Mouse (Mus musculus) embryonic facial prominence, embryonic 10.5 days (tissue): Measurements from ENCODE around the gene Poln. TPM values are rescaled to one million over a fixed set of nuclear protein-coding genes. Genes with fewer than 3 reads are reported as not detected.

ENCODE experiments used
- DNase-seq: peaks from one replicate; pipeline ENCODE4 v3.0.0-alpha.2; 2017; ENCODE audit warnings: low spot score
- H3K27ac ChIP-seq: fragments of 300-500 bp; sonication (generic); replicated peaks from 2 replicates; pipeline ENCODE4 v1.5.1; 2016; ENCODE audit warnings: mild to moderate bottlenecking
- H3K27me3 ChIP-seq: fragments of 300-500 bp; sonication (generic); replicated peaks from 2 replicates; pipeline ENCODE4 v1.6.1; 2016; ENCODE audit warnings: low read depth, mild to moderate bottlenecking; ENCODE audit not compliant: poor library complexity, severe bottlenecking
- H3K36me3 ChIP-seq: fragments of 300-500 bp; sonication (generic); replicated peaks from 2 replicates; pipeline ENCODE4 v1.6.1; 2016; ENCODE audit warnings: mild to moderate bottlenecking, moderate library complexity
- H3K4me1 ChIP-seq: fragments of 300-500 bp; sonication (generic); 2 replicates; pipeline ENCODE4 v1.6.1; 2016
- H3K4me3 ChIP-seq: fragments of 300-500 bp; sonication (generic); 2 replicates; pipeline ENCODE4 v1.5.1; 2016; ENCODE audit warnings: mild to moderate bottlenecking, moderate library complexity
- H3K9me3 ChIP-seq: fragments of 300-500 bp; sonication (generic); 2 replicates; pipeline ENCODE4 v1.6.1; 2016; ENCODE audit warnings: mild to moderate bottlenecking
- WGBS: fragments of 180-500 bp; shearing (Covaris S2); methylation state at CpG from one replicate; pipeline ENCODE4 v1.1.7; 2016; 5-methylcytosine and 5-hydroxymethylcytosine counted together
- polyA plus RNA-seq: library from polyadenylated mRNA; unstranded; fragments of >200 nt; fragmentation: Nextera tagmentation; extraction: Ambion mirVana; gene quantifications from 2 replicates; pipeline ENCODE4 v1.2.1, GENCODE M21; 2016

The Poln gene
- polyA plus RNA-seq, 1 experiment from 2014 or later = 0.69 TPM

GRCm38 (mm10) chr5:33997051-33997741 is 172.1 kb downstream of the Poln start:
- peaks cover 35% of the 10 kb centered on the region for H3K4me1 ChIP-seq
- H3K36me3 ChIP-seq = peaks cover 13% of the 10 kb centered on the region; the same call in 1 of the 2 replicates
- 1% methylated on average over 80 of the region's 80 CpGs for WGBS
- H3K27me3 ChIP-seq = peaks cover 82% of the 10 kb centered on the region
- H3K4me3 ChIP-seq = peak overlapping the region; percentile 72
- H3K9me3 ChIP-seq = no peaks in the 10 kb centered on the region
- peak overlapping the region; percentile 84 for H3K27ac ChIP-seq
- peak; percentile 54 for DNase-seq

- Histone ChIP-seq H3K9me3 (no peaks in the 10 kb centered on the region), H3K27ac (peak overlapping the region; percentile 84), H3K36me3 (peaks cover 11% of the 10 kb centered on the region; the same call in 1 of the 2 replicates), H3K4me3 (peak overlapping the region; percentile 72), H3K4me1 (peaks cover 35% of the 10 kb centered on the region), H3K27me3 (peaks cover 82% of the 10 kb centered on the region)
- DNase-seq = no peak
- 2% methylated on average over 55 of the region's 55 CpGs for WGBS
These were observed 172.6 kb downstream of the Poln start for GRCm38 (mm10) chr5:33996694-33997045.

GRCm38 (mm10) chr5:33995843-33996693 is 173.2 kb downstream of the Poln start, which contains the start of gene Nat8l:
Gene Nat8l, plus strand, starts transcription at chr5:33995984.
- Histone ChIP-seq H3K4me1 (peaks cover 35% of the 10 kb centered on the region), H3K4me3 (peak within 1 kb of the TSS; percentile 72), H3K9me3 (no peaks in the 10 kb centered on the region), H3K27me3 (peaks cover 76% of the 10 kb centered on the region), H3K27ac (peak within 1 kb of the TSS; percentile 84), H3K36me3 (peaks cover 5% of the 10 kb centered on the region; the same call in 1 of the 2 replicates)
- peak; percentile 87 for DNase-seq
- under 1% methylated on average over 90 of the region's 90 CpGs for WGBS

- Histone ChIP-seq H3K27me3 (peaks cover 68% of the 10 kb centered on the region), H3K9me3 (no peaks in the 10 kb centered on the region), H3K4me3 (peak overlapping the region; percentile 72), H3K4me1 (peaks cover 35% of the 10 kb centered on the region), H3K27ac (peak overlapping the region; percentile 84; the same call in 1 of the 2 replicates), H3K36me3 (no peaks in the 10 kb centered on the region)
- WGBS = 30% methylated on average over 28 of the region's 28 CpGs
- DNase-seq = peak; percentile 56
These were observed 174.3 kb downstream of the Poln start for GRCm38 (mm10) chr5:33994671-33995625.

- Histone ChIP-seq H3K27me3 (peaks cover 6% of the 10 kb centered on the region; the same call in 1 of the 2 replicates), H3K9me3 (0 out of 2 replicates have a peak, but pooled peaks cover 2% of the 10 kb centered on the region), H3K36me3 (peaks cover 12% of the 10 kb centered on the region), H3K27ac (peak within 1 kb of the TSS; percentile 93), H3K4me1 (peaks cover 40% of the 10 kb centered on the region), H3K4me3 (peak within 1 kb of the TSS; percentile 97)
- peak; percentile 94 for DNase-seq
- WGBS = under 1% methylated on average over 88 of the region's 88 CpGs
These were observed 185.7 kb downstream of the Poln start, which contains the start of gene Gm1673 for GRCm38 (mm10) chr5:33983309-33984121. Gene Gm1673, plus strand, starts transcription at chr5:33983433.

GRCm38 (mm10) chr5:33982731-33983259 is 186.5 kb downstream of the Poln start:
- Histone ChIP-seq H3K4me1 (peaks cover 40% of the 10 kb centered on the region), H3K4me3 (peak overlapping the region; percentile 97), H3K27me3 (peaks cover 6% of the 10 kb centered on the region; the same call in 1 of the 2 replicates), H3K36me3 (peaks cover 12% of the 10 kb centered on the region), H3K9me3 (0 out of 2 replicates have a peak, but pooled peaks cover 2% of the 10 kb centered on the region), H3K27ac (peak overlapping the region; percentile 93)
- no peak for DNase-seq
- 3% methylated on average over 26 of the region's 26 CpGs for WGBS

- DNase-seq = no peak
- Histone ChIP-seq H3K27ac (no peak overlapping the region), H3K27me3 (no peaks in the 10 kb centered on the region), H3K4me3 (no peak overlapping the region), H3K36me3 (no peaks in the 10 kb centered on the region; the same call in 1 of the 2 replicates), H3K4me1 (no peaks in the 10 kb centered on the region), H3K9me3 (0 out of 2 replicates have a peak, but pooled peaks cover 2% of the 10 kb centered on the region)
- 52% methylated on average over 3 of the region's 3 CpGs for WGBS
These were observed 193.0 kb downstream of the Poln start for GRCm38 (mm10) chr5:33976267-33976666.

GRCm38 (mm10) chr5:33974736-33975135 is 194.5 kb downstream of the Poln start:
- H3K9me3 ChIP-seq = 0 out of 2 replicates have a peak, but pooled peaks cover 2% of the 10 kb centered on the region
- H3K27ac ChIP-seq = no peak overlapping the region
- H3K4me1 ChIP-seq = no peaks in the 10 kb centered on the region
- 70% methylated on average over 2 of the region's 2 CpGs for WGBS
- no peak for DNase-seq
- no peaks in the 10 kb centered on the region; the same call in 1 of the 2 replicates for H3K36me3 ChIP-seq
- H3K4me3 ChIP-seq = no peak overlapping the region
- no peaks in the 10 kb centered on the region for H3K27me3 ChIP-seq

- Histone ChIP-seq H3K4me1 (no peaks in the 10 kb centered on the region), H3K36me3 (no peaks in the 10 kb centered on the region), H3K27ac (no peak overlapping the region), H3K9me3 (peaks cover 13% of the 10 kb centered on the region; the same call in 1 of the 2 replicates), H3K4me3 (no peak overlapping the region), H3K27me3 (no peaks in the 10 kb centered on the region)
- 85% methylated on average over 4 of the region's 4 CpGs for WGBS
- no peak for DNase-seq
These were observed 209.9 kb downstream of the Poln start for GRCm38 (mm10) chr5:33959382-33959781.
